Mouse (Mus musculus): ENCODE results near the gene Dgki.

GRCm38 (mm10) chr6:37245757-37246156 lies 54.2 kb downstream of the Dgki start:
- TF ChIP-seq CTCF (IDR thresholded peaks at IDR 0.05; ENCODE audit: low read depth) (no peak), EP300 (IDR thresholded peaks at IDR 0.05; ENCODE audit: low read depth) (no peak)
